Mouse (Mus musculus) hindbrain, embryonic 12.5 days (tissue): ENCODE results near the gene Dlgap3. TPM values are rescaled to one million over a fixed set of nuclear protein-coding genes. Genes with fewer than 3 reads are reported as not detected.
A peak's percentile ranks its signal among the peaks of the same experiment; 100 is the strongest.

Experiments used
- ATAC-seq: fragments of 200-750 bp; cut with Nextera tagmentation; 2 replicates; pipeline ENCODE4 v1.8.0; 2017; ENCODE audit warnings: moderate TSS enrichment; ENCODE audit not compliant: low FRiP score
- H3K27ac ChIP-seq: fragments of 300-500 bp; sonication (generic); 2 replicates; pipeline ENCODE4 v1.5.1; 2016; ENCODE audit warnings: mild to moderate bottlenecking
- H3K27me3 ChIP-seq: fragments of 300-500 bp; sonication (generic); 2 replicates; pipeline ENCODE4 v1.6.1; 2016; ENCODE audit warnings: mild to moderate bottlenecking
- H3K36me3 ChIP-seq: fragments of 300-500 bp; sonication (generic); 2 replicates; pipeline ENCODE4 v1.6.1; 2016; ENCODE audit warnings: mild to moderate bottlenecking
- H3K4me1 ChIP-seq: fragments of 300-500 bp; sonication (generic); 2 replicates; pipeline ENCODE4 v1.6.1; 2016
- H3K4me2 ChIP-seq: fragments of 300-500 bp; sonication (generic); replicated peaks from 2 replicates; pipeline ENCODE4 v1.6.1; 2016; ENCODE audit warnings: mild to moderate bottlenecking
- H3K4me3 ChIP-seq: fragments of 300-500 bp; sonication (generic); 2 replicates; pipeline ENCODE4 v1.5.1; 2016; ENCODE audit warnings: mild to moderate bottlenecking
- H3K9ac ChIP-seq: fragments of 300-500 bp; sonication (generic); 2 replicates; pipeline ENCODE4 v1.6.1; 2016; ENCODE audit warnings: mild to moderate bottlenecking, moderate library complexity
- H3K9me3 ChIP-seq: fragments of 300-500 bp; sonication (generic); replicated peaks from 2 replicates; pipeline ENCODE4 v1.6.1; 2016; ENCODE audit warnings: mild to moderate bottlenecking
- WGBS: fragments of 180-500 bp; shearing (Covaris S2); methylation state at CpG from one replicate; pipeline ENCODE4 v1.1.7; 2016; 5-methylcytosine and 5-hydroxymethylcytosine counted together
- polyA plus RNA-seq: library from polyadenylated mRNA; unstranded; fragments of >200 nt; fragmentation: Nextera tagmentation; extraction: Ambion mirVana; gene quantifications from 2 replicates; pipeline ENCODE4 v1.2.1, GENCODE M21; 2016

The Dlgap3 gene
- polyA plus RNA-seq, 1 experiment from 2014 or later = 12.5 TPM

DNA sequence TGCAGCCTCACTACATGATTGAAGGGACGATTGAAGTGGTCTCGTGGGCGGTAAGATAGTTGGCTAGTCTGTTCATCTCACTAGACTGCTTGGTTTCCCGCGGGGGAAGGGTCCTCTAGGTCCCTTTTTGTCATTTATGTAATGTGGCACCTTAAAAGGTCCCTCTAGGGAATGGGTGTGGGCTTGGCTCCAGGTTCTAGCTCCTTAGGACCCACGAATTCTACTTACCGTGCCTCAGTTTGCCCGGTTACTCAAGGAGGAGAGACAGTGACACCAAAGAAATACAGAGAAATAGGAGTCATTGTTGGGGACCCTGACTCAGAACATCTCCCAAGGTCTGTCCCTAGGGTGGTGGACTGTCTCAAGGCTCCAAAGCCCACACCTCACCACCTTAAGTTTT, 1.3 kb upstream of the Dlgap3 start:
- Histone ChIP-seq H3K9ac (peak overlapping the region; percentile 76), H3K4me1 (peaks cover 32% of the 10 kb centered on the region), H3K4me2 (peak overlapping the region; percentile 78), H3K36me3 (no peaks in the 10 kb centered on the region), H3K27me3 (peaks cover 44% of the 10 kb centered on the region), H3K4me3 (peak overlapping the region; percentile 62), H3K27ac (no peak overlapping the region), H3K9me3 (no peaks in the 10 kb centered on the region)
- WGBS = 15% methylated on average over 8 of the region's 8 CpGs
- no peak for ATAC-seq

DNA sequence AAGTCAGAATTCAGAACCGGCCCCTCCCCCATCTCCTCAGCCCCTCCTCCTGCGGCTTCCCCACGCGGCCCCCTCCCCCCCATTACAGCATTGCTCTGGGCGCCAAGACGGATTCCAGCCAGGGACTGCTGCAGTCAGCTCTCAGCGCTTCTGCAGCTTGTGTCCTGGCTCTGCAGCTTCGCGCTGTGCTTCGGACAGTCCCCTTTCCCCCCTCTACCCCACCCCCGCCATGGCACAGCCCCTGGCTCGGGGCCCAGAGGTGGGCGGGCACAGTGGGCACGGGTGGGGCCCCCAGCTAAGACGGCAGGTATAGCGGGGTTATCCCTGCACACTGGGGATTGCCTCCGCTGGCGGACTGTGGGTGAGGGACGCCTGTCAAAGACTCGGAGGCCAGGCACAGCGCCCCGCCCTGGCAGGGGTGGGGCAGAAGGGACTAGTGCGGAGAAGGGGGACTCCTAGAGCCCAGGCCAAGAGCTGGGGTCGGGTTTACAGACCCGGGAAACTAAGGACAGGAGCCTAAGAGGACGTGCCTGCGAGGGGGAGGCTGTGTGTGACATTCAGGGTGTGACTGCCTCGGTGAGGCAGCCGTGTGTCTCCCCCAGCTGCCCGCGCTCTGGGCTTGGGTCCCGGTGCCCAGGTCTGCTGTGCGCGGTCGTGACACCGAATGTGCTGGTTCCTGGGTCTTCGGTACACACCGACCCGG, 642 bp upstream of the Dlgap3 start:
- peak overlapping the region; percentile 86 for H3K27ac ChIP-seq
- peak overlapping the region; percentile 62 for H3K4me3 ChIP-seq
- H3K9ac ChIP-seq = peak overlapping the region; percentile 76
- H3K9me3 ChIP-seq = no peaks in the 10 kb centered on the region
- peaks cover 38% of the 10 kb centered on the region for H3K4me1 ChIP-seq
- peak; percentile 74 for ATAC-seq
- H3K4me2 ChIP-seq = peak overlapping the region; percentile 78
- under 1% methylated on average over 39 of the region's 39 CpGs for WGBS
- H3K27me3 ChIP-seq = peaks cover 50% of the 10 kb centered on the region
- no peaks in the 10 kb centered on the region for H3K36me3 ChIP-seq

DNA sequence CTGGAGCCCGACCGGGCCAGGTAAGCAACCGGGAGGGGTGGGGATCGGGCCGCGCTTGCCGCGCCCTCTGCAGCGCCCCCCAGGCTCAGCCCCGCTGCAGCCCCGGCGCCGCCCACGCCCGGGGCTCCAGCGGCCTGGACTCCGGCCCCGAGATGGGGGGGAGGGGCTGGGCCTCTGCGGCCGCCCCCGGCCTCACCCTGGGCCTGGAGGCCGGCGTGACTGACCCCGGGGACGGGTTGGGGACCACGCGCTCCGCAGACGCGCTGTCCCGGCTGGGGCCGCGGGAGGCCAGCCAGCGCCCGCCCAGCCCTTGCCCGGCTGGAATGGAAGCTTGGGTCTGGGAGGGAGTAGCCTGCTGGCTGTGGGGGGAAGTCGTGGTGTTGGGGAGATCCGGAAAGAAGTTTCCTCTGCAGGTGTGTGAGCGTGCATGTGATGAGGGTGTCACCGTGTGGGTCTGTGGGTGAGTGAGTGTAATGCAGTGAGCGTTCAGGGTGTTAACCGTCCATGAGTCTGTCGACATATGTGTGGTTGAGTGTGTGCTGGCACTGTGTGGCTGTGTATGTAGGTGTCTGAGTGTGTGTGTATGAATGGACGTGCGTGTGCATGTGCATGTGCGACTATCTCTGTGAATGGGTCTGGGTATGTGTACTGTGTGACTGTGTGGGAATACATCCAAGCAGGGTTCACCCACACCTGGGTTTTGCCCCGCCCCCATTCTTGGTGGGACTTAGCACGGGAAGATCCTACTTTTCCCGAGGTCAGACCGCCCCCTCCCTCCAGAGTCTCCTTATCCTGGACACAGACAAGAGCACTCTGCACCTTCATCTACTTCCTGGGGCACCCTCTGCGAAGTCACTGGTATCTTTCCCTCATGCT, 580 bp downstream of the Dlgap3 start:
- Histone ChIP-seq H3K27ac (peak overlapping the region; percentile 86), H3K9me3 (no peaks in the 10 kb centered on the region), H3K9ac (peak overlapping the region; percentile 76)

DNA sequence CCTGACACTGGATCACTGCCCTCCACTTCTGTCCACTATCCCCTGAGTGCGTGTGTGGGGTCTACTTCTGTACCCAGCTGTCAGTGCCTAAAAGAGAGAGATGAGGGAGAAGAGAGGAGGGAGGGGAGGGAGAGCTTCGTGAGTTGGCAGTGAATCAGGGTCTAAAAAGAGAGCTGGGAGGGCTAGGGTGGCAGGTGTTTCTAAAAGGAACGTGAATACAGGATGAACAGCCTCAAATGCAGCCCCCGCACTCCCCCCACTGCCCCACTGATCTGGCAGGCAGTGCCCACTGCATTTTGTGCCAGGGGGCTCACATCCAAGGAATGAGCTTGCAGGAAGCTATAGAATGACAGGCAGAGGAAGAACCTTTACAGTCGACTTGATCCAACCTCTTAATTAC, 1.9 kb downstream of the Dlgap3 start:
- 37% methylated on average over 5 of the region's 5 CpGs for WGBS
- Histone ChIP-seq H3K9ac (no peak overlapping the region), H3K4me3 (no peak overlapping the region), H3K27ac (no peak overlapping the region), H3K9me3 (no peaks in the 10 kb centered on the region), H3K27me3 (peaks cover 51% of the 10 kb centered on the region), H3K36me3 (no peaks in the 10 kb centered on the region), H3K4me2 (peak overlapping the region; percentile 78; the same call in 1 of the 2 replicates), H3K4me1 (peaks cover 49% of the 10 kb centered on the region)
- no peak for ATAC-seq

More for the DNA sequence above, 580 bp downstream of the Dlgap3 start:
- H3K27me3 ChIP-seq = peaks cover 51% of the 10 kb centered on the region
- H3K36me3 ChIP-seq = no peaks in the 10 kb centered on the region
- WGBS = 1% methylated on average over 40 of the region's 51 CpGs
- H3K4me3 ChIP-seq = peak overlapping the region; percentile 62
- H3K4me1 ChIP-seq = peaks cover 44% of the 10 kb centered on the region
- ATAC-seq = peak; percentile 53
- H3K4me2 ChIP-seq = peak overlapping the region; percentile 78

DNA sequence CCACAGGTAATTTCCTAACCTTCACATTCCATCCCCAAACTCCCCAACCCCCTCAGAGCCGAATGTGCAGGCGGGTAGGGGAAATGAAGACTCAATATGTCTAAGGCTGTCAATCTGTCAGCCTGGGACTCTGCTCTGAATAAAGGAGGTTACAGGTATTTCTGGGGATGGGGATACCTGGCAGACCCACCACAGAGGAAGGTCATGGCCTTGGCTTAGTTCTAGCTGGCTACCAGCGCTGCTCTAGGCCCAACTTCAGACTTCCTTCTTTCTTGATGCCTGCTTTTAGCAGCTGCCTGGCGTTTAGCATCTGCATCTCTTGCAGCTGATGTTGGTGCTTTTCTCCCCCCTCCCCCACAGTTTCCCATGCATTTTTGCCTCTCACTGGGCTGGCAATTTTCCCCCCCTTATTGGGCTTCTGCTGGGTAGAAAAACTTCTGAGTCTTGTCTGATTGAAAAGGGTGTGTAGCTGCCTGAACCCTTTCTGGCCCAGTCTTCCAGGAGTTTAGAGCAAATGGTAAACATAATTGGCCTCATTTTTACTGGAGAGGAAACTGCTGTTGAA, 2.4 kb downstream of the Dlgap3 start:
- no peak overlapping the region for H3K27ac ChIP-seq
- no peaks in the 10 kb centered on the region for H3K36me3 ChIP-seq
- peaks cover 51% of the 10 kb centered on the region for H3K27me3 ChIP-seq
- no peaks in the 10 kb centered on the region for H3K9me3 ChIP-seq
- peaks cover 49% of the 10 kb centered on the region for H3K4me1 ChIP-seq
- H3K4me2 ChIP-seq = no peak overlapping the region
- WGBS = 52% methylated on average over 4 of the region's 4 CpGs
- H3K4me3 ChIP-seq = no peak overlapping the region
- no peak for ATAC-seq
- no peak overlapping the region for H3K9ac ChIP-seq

DNA sequence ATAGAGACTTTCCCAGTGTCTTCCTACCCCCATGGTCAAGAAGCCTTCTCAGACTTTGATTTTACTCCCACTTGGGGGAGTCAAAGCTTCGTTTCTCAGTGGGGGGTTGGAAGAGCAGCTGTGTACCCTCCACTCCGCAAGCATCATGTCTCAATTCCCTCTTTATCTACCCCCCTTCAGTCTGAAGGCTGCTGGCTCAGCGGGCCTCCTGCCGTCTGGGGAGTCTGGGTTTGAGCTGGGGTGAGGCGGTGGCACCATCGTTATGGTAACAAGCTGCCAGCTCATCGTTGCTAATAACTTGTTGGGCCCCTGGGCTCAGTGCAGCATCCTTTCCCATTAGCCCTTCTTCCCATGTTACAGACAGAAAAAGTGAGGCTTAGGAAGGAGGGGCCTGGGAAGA, 3.1 kb downstream of the Dlgap3 start:
- WGBS = 14% methylated on average over 7 of the region's 7 CpGs
- Histone ChIP-seq H3K4me2 (no peak overlapping the region), H3K36me3 (no peaks in the 10 kb centered on the region), H3K4me1 (peaks cover 49% of the 10 kb centered on the region), H3K9ac (no peak overlapping the region), H3K4me3 (no peak overlapping the region), H3K27ac (no peak overlapping the region), H3K9me3 (no peaks in the 10 kb centered on the region), H3K27me3 (peaks cover 46% of the 10 kb centered on the region)
- no peak for ATAC-seq

DNA sequence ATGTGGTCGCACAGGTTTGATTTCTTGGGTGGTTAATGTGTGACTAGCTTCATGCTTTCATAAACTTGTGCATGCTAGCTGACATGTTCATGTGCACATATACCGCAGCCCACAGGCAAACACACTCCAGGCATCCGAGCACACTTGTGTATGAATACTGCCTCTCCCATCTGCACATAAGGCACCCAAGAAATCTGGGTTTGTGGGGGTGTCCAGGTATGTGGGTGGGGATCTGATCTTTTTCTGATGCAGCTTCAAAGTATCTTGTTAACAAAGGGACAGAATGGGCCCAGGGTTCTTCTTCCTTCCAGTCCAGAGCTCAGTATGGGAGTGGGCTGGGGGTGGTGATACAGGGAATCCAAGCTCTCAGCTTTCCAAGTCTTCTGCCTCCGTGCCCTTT, 3.6 kb downstream of the Dlgap3 start:
- Histone ChIP-seq H3K27ac (no peak overlapping the region), H3K9ac (no peak overlapping the region), H3K9me3 (no peaks in the 10 kb centered on the region), H3K4me1 (peaks cover 49% of the 10 kb centered on the region), H3K4me3 (no peak overlapping the region), H3K4me2 (no peak overlapping the region), H3K36me3 (no peaks in the 10 kb centered on the region), H3K27me3 (peaks cover 41% of the 10 kb centered on the region)
- 69% methylated on average over 4 of the region's 4 CpGs for WGBS
- no peak for ATAC-seq

DNA sequence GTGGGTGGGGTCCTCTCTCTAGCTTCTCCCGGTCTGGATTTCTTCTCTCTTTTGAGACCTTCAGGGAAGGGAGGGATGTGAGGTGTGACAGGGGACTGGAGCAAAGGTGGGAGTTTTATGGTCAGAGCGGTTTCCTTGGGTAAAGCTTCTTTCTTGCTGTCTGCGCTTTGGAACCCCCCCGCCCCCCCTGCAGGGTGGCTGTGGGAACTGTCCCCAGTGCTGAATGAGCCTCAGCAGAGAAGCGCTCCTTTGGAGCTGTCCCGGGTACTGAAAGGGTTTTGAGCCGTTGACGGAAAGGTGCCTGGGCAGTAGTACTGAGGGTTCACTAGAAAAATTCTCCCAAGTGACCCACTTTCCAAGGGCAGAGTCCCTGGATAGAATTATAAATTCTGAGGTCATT, 4.5 kb downstream of the Dlgap3 start:
- Histone ChIP-seq H3K27ac (no peak overlapping the region), H3K27me3 (peaks cover 45% of the 10 kb centered on the region), H3K4me3 (no peak overlapping the region), H3K9ac (no peak overlapping the region), H3K9me3 (no peaks in the 10 kb centered on the region), H3K36me3 (no peaks in the 10 kb centered on the region), H3K4me1 (peaks cover 41% of the 10 kb centered on the region), H3K4me2 (no peak overlapping the region)
- ATAC-seq = no peak
- 2% methylated on average over 8 of the region's 8 CpGs for WGBS

DNA sequence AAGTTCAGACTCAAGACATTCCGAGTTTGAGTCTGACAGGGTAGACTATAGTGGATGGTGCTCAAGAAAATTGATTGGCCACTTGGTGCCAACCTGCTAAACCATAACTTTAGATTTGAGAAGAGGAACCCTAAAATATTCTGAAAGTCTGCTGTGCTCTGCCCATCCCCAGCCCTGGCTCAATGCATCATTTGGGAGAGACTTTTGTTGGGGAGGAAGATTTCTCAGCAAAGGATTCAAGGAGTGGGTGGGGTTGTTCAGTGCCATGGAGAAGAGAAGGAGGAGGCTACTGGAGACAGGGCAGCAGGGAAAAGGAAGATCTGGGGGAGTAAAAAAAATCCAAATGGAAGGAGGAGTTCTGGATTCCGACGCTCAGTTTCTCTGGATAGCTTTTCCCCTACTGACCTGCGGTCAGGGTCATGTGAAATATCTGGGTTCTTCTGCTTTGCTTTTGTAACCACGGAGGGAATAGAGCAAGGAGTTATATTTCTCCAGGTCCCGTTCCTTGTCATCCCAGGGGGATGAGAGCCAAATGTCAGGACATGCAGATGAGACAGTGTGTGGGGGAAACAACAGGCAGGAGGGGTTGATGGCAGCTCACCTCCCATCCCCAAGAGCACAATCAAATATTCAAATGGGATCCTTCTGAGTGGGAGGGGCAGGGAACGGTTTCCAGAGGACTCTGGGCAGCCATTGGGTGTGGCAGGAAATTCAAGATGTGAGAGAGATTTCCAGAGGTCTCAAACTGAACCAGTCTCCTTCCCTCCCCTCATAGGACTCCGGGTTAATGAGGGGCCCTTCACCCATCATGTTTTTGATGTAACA, 5.3 kb downstream of the Dlgap3 start:
- no peak overlapping the region for H3K27ac ChIP-seq
- H3K27me3 ChIP-seq = peaks cover 47% of the 10 kb centered on the region
- H3K4me3 ChIP-seq = no peak overlapping the region
- H3K9ac ChIP-seq = no peak overlapping the region
- no peaks in the 10 kb centered on the region for H3K9me3 ChIP-seq
- peaks cover 42% of the 10 kb centered on the region for H3K4me1 ChIP-seq
- H3K4me2 ChIP-seq = no peak overlapping the region
- 59% methylated on average over 8 of the region's 8 CpGs for WGBS
- H3K36me3 ChIP-seq = no peaks in the 10 kb centered on the region
- ATAC-seq = no peak

DNA sequence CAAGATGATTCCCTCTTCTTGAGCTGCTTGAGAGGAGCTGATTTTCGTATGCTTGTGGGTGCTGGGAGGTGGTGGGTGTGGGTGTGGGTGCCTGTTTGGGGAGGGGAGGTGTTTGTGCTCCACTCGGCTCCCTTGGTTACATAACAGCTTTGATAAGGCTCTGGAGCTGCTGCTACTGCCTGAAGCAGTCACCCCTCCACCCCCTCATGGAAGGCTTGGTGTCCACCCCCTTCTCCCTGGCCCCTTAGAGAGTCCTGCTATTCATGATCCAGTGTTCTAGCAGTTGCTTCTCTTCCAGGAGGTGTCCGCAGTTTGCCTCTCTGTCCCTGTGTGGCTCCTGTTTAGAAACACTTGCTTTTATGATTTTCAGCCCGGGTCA, 5.9 kb downstream of the Dlgap3 start:
- peaks cover 41% of the 10 kb centered on the region for H3K27me3 ChIP-seq
- no peaks in the 10 kb centered on the region for H3K9me3 ChIP-seq
- no peak for ATAC-seq
- peaks cover 44% of the 10 kb centered on the region for H3K4me1 ChIP-seq
- H3K36me3 ChIP-seq = no peaks in the 10 kb centered on the region
- H3K4me3 ChIP-seq = no peak overlapping the region
- WGBS = 60% methylated on average over 4 of the region's 4 CpGs
- H3K9ac ChIP-seq = no peak overlapping the region
- H3K27ac ChIP-seq = no peak overlapping the region
- H3K4me2 ChIP-seq = no peak overlapping the region

DNA sequence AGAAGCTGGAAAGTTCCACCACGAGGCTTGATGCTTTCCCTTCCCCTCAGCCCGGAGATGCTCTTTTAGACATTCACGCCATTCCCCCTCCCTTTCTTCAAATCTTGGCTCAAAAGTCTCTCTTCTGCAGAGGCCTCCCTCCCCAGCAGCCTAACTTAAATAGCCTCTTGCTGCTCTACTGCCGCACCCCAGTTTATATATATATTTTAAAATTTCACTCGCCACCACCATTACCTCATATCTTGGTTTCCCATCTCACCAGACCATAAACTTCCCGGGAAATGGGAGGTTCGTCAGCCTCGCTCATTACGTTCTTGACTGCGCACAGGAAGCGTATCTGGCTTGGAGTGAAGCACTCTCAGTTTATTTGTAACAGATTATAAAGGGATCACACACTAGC, 9.0 kb downstream of the Dlgap3 start:
- WGBS = 79% methylated on average over 11 of the region's 11 CpGs
- Histone ChIP-seq H3K4me2 (no peak overlapping the region), H3K27ac (no peak overlapping the region), H3K4me3 (no peak overlapping the region), H3K36me3 (no peaks in the 10 kb centered on the region), H3K9ac (no peak overlapping the region), H3K9me3 (no peaks in the 10 kb centered on the region), H3K4me1 (peaks cover 29% of the 10 kb centered on the region), H3K27me3 (peaks cover 17% of the 10 kb centered on the region; the same call in 1 of the 2 replicates)
- no peak for ATAC-seq

DNA sequence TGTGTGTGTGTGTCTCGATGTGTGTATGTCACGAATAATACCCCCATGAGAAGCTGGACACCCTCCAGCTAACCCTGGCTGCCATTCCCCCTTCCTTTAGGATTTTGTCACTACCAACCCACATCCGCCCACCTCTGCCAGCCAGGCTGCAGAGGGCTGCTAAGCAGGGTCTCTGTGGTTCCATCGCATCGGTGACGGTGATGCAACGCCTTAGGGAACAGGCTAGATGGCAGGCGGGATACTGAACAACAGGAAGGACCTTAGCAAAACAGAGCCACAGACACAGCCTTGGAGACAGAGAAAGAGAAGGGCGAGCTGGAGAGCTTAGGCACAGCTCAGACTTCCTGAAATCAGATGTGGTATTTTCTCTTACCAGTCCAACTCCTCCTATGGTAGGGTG, 9.7 kb downstream of the Dlgap3 start:
- Histone ChIP-seq H3K27ac (no peak overlapping the region), H3K4me1 (peaks cover 22% of the 10 kb centered on the region), H3K9me3 (no peaks in the 10 kb centered on the region), H3K4me2 (no peak overlapping the region), H3K9ac (no peak overlapping the region), H3K27me3 (peaks cover 11% of the 10 kb centered on the region; the same call in 1 of the 2 replicates), H3K4me3 (no peak overlapping the region), H3K36me3 (no peaks in the 10 kb centered on the region)
- no peak for ATAC-seq
- 56% methylated on average over 9 of the region's 9 CpGs for WGBS
